Mouse (Mus musculus) bone marrow macrophage, adult 2 months (primary cell): ENCODE measurements around the gene Unc93a2.
"Not testable (repeated sequence)": the region's sequence is repeated elsewhere in the genome, so short reads cannot be mapped to it uniquely, and the experiment has no call there.

Experiments
- CTCF ChIP-seq: IDR thresholded peaks from 2 replicates; pipeline ENCODE4 v1.5.1; 2012; ENCODE audit warnings: low read depth, mild to moderate bottlenecking, low read length, moderate library complexity
- POLR2A ChIP-seq: IDR thresholded peaks from 2 replicates; pipeline ENCODE4 v1.6.1; 2012; ENCODE audit warnings: mild to moderate bottlenecking, low read depth, low read length, borderline replicate concordance

DNA sequence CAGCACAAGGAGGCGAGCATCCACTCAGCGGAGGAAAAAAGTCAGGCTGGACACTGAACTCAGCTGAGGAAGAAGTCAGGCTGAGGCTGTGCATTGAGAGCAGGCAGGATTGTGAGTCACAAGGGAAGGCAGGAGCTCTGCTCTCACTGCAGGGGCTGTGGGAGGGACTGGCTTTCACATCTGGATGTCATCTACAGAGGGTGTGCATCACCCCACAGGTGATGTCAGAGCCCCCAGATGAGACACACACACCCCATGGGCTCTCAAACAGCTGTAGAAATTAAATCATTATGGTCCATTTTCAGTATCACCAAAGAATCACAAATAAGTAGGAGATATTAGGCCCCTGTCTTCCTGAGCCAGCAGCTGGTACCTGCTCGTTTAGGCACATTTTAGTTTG, at the start of gene Unc93a2:
- not testable (repeated sequence) for TF ChIP-seq CTCF, POLR2A
